Mouse (Mus musculus): ENCODE results near the gene Asb5.

DNA sequence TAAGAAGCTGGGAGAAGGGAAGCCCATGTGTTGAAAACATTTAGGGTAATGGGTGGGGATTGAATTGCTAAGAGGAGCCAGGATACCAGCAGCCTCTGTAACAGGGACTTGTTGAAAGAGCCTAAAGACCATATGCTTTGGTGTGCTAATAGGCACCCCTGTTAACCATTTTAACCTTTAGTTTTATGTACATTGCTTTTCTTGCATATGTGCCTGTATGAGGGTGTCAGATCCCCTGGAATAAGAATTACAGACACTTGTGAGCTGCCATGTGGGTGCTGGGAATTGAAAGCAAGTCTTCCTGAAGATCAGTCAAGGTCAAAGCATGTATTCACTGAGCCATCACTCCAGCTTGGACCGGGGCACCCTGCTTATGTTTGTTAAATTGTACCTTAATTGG lies 35.8 kb downstream of the Asb5 start:
- TF ChIP-seq HCFC1 (IDR thresholded peaks at IDR 0.05; ENCODE audit: low read depth, low read length) (no peak), ELF1 (IDR thresholded peaks at IDR 0.05; ENCODE audit: low read depth, low read length) (no peak), MXI1 (IDR thresholded peaks at IDR 0.05; ENCODE audit: low read depth, low read length) (no peak), CTCF (conservative IDR thresholded peaks at IDR 0.05 in 1 of 2, IDR thresholded peaks at IDR 0.05 in 1 of 2; ENCODE audit: low read depth in 2 of 2, low read length in 2 of 2) (no peak), EP300 (IDR thresholded peaks at IDR 0.05; ENCODE audit: low read length) (no peak), KAT2A (IDR thresholded peaks at IDR 0.05; ENCODE audit: insufficient replicate concordance, low read length) (no peak), ZKSCAN1 (IDR thresholded peaks at IDR 0.05; ENCODE audit: borderline replicate concordance, low read depth, low read length) (no peak)

Measured in CH12.LX (cell line).